Mouse (Mus musculus): ENCODE measurements at regions not wholly inside any gene's neighbourhood (a gene's known extent, or its start where the extent isn't known, plus 50 kb on each side); places are given as distances from the start of the nearest gene placed in this dataset.

DNA sequence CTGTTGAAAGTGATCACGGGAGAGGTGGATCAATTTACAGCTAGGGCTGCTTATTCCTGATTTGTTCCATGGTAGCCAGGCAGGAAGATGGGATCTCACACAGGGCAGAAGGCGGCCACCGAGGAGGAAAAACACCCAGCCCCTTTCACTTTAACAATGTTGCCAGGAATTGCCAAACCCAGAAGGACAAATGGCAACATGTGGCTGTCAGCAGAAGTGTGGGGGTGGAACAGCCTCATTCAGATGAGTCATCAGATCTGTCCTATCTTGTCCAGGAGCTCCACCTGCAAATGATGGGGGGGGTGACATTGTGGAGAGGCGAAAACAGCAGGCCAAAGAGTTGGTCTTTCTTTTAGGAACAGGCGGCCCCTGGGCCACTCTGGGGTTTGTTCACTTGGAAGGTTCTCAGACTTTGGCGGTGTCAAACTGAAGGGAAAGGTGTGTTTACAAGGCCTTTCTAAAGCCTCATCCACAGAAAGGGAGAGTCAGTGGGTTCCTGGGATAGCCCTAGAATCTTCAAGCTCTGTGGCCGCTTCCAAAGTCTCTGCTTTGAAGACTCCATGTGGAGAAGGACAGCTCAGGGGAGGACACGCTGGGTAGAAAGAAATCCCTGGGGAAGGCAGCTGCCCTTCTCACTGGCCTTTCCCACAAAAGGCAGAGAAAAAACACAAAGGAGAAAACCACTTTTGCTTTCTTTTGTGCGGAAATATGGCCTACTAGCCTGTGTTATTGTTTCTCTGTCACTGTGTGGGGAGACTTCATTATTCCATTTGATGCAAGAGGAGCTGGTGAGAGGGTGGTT lies 111.7 kb upstream of the Pgrmc2 start:
- Histone ChIP-seq H3K9ac (no peak overlapping the region), H3K27ac (ENCODE audit: poor library complexity, severe bottlenecking) (peak overlapping the region; percentile 26), H3K9me3 (replicated peaks) (no peaks in the 10 kb centered on the region), H3K4me3 (no peak overlapping the region), H3K4me2 (no peak overlapping the region), H3K4me1 (replicated peaks) (peaks cover 39% of the 10 kb centered on the region), H3K27me3 (replicated peaks) (no peaks in the 10 kb centered on the region), H3K36me3 (no peaks in the 10 kb centered on the region)
- 72% methylated on average over 9 of the region's 9 CpGs for WGBS
- ATAC-seq (ENCODE audit: insufficient number of reproducible peaks, low FRiP score), result no peak

GRCm38 (mm10) chr3:41185305-41186097 lies 102.7 kb upstream of the Pgrmc2 start:
- Histone ChIP-seq H3K9me3 (replicated peaks) (no peaks in the 10 kb centered on the region), H3K4me3 (no peak overlapping the region), H3K4me2 (no peak overlapping the region), H3K27me3 (replicated peaks) (no peaks in the 10 kb centered on the region), H3K36me3 (no peaks in the 10 kb centered on the region), H3K27ac (ENCODE audit: poor library complexity, severe bottlenecking) (no peak overlapping the region), H3K4me1 (replicated peaks) (peaks cover 25% of the 10 kb centered on the region), H3K9ac (no peak overlapping the region)
- ATAC-seq (ENCODE audit: insufficient number of reproducible peaks, low FRiP score), result no peak
- 69% methylated on average over 10 of the region's 10 CpGs for WGBS

GRCm38 (mm10) chr3:41184375-41184774 lies 101.5 kb upstream of the Pgrmc2 start:
- Histone ChIP-seq H3K4me2 (no peak overlapping the region), H3K27me3 (replicated peaks) (no peaks in the 10 kb centered on the region), H3K4me3 (no peak overlapping the region), H3K36me3 (no peaks in the 10 kb centered on the region), H3K9ac (no peak overlapping the region), H3K27ac (ENCODE audit: poor library complexity, severe bottlenecking) (no peak overlapping the region), H3K4me1 (replicated peaks) (peaks cover 30% of the 10 kb centered on the region), H3K9me3 (replicated peaks) (no peaks in the 10 kb centered on the region)
- ATAC-seq (ENCODE audit: insufficient number of reproducible peaks, low FRiP score), result no peak
- 76% methylated on average over 7 of the region's 7 CpGs for WGBS

GRCm38 (mm10) chr3:41182900-41183595 lies 100.2 kb upstream of the Pgrmc2 start:
- peaks cover 34% of the 10 kb centered on the region for H3K4me1 ChIP-seq (replicated peaks)
- 0 out of 2 replicates have a peak overlapping the region, but pooled peaks have one; percentile 28 for H3K9ac ChIP-seq
- no peak overlapping the region for H3K4me3 ChIP-seq
- no peaks in the 10 kb centered on the region for H3K36me3 ChIP-seq
- WGBS, result 63% methylated on average over 10 of the region's 10 CpGs
- no peaks in the 10 kb centered on the region for H3K9me3 ChIP-seq (replicated peaks)
- no peak overlapping the region for H3K4me2 ChIP-seq
- H3K27ac ChIP-seq (ENCODE audit: poor library complexity, severe bottlenecking), result no peak overlapping the region
- no peaks in the 10 kb centered on the region for H3K27me3 ChIP-seq (replicated peaks)
- no peak for ATAC-seq (ENCODE audit: insufficient number of reproducible peaks, low FRiP score)

- Histone ChIP-seq H3K27me3 (replicated peaks) (no peaks in the 10 kb centered on the region), H3K36me3 (no peaks in the 10 kb centered on the region), H3K4me2 (no peak overlapping the region), H3K4me1 (replicated peaks) (peaks cover 36% of the 10 kb centered on the region), H3K27ac (ENCODE audit: poor library complexity, severe bottlenecking) (no peak overlapping the region), H3K9me3 (replicated peaks) (no peaks in the 10 kb centered on the region), H3K4me3 (no peak overlapping the region), H3K9ac (0 out of 2 replicates have a peak overlapping the region, but pooled peaks have one; percentile 28)
- peak; percentile 81 for ATAC-seq (ENCODE audit: insufficient number of reproducible peaks, low FRiP score)
- WGBS, result 51% methylated on average over 15 of the region's 15 CpGs
Observed at GRCm38 (mm10) chr3:41182036-41182899, 99.4 kb upstream of the Pgrmc2 start.

- Histone ChIP-seq H3K36me3 (no peaks in the 10 kb centered on the region), H3K4me3 (no peak overlapping the region), H3K27me3 (replicated peaks) (no peaks in the 10 kb centered on the region), H3K4me1 (replicated peaks) (peaks cover 43% of the 10 kb centered on the region), H3K4me2 (no peak overlapping the region), H3K9me3 (replicated peaks) (no peaks in the 10 kb centered on the region), H3K27ac (ENCODE audit: poor library complexity, severe bottlenecking) (0 out of 2 replicates have a peak overlapping the region, but pooled peaks have one; percentile 9), H3K9ac (no peak overlapping the region)
- 74% methylated on average over 11 of the region's 11 CpGs for WGBS
- no peak for ATAC-seq (ENCODE audit: insufficient number of reproducible peaks, low FRiP score)
Observed at GRCm38 (mm10) chr3:41181438-41181837, 98.6 kb upstream of the Pgrmc2 start.

DNA sequence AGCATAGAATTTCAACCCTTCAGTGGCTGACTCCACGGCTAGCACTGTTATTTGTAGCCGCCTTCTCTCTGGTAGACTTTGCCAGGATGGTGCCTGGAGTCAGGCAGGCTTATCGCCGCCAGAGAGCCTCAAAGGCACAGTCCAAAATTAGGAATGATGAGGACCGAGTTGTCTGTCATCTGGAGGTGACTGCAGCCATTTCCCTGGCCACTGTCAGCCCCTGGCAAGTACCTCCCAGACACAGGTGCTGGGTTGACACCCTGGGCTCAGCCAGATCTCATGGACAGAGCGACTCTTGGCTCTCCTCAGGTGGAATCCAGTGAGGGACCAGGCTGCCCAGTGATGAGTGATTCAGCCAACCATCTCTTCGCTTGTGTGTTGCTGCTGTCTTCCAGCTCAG lies 98.1 kb upstream of the Pgrmc2 start:
- Histone ChIP-seq H3K4me2 (no peak overlapping the region), H3K9me3 (replicated peaks) (no peaks in the 10 kb centered on the region), H3K4me3 (no peak overlapping the region), H3K27ac (ENCODE audit: poor library complexity, severe bottlenecking) (0 out of 2 replicates have a peak overlapping the region, but pooled peaks have one; percentile 9), H3K27me3 (replicated peaks) (no peaks in the 10 kb centered on the region), H3K9ac (no peak overlapping the region), H3K4me1 (replicated peaks) (peaks cover 42% of the 10 kb centered on the region), H3K36me3 (no peaks in the 10 kb centered on the region)
- 44% methylated on average over 7 of the region's 7 CpGs for WGBS
- no peak for ATAC-seq (ENCODE audit: insufficient number of reproducible peaks, low FRiP score)

DNA sequence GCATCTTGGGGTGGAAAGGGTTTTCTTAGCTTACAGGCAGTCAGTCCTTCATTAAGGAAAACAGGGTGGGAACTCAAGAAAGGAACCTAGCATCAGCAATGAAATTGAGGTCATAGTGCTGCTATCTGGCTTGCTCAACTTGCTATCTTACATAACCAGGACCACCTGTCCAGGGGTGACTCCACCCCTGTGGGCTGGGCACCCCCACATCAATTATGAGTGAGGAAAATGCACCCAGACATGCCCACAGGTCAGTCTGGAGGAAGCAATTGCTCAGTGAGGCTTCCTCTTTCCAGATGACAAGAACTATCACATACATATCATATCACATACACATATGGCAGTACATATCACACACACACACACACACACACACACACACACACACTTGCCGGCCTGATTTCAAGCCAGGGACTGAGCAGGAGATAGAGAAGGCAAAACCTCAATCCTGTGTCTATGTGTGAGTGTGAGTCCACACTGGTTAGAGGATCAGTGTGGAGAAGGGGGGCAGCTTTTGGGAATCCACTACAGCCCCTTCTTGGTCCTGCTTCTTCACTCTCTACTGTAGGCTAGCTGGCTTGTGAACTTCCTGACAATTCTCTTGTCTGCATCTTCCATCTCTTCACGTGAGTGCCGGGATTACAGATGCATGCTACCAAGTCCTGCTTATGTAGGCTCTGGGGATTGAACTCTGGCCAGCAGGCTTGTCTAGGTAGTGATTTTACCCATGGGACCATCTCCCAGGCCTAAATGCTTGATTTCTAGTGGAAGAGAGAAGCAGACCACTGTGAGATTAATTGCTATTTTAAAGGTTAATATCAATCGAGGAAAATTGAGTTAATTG lies 96.4 kb upstream of the Pgrmc2 start:
- Histone ChIP-seq H3K9me3 (replicated peaks) (no peaks in the 10 kb centered on the region), H3K4me3 (no peak overlapping the region), H3K4me2 (no peak overlapping the region), H3K27ac (ENCODE audit: poor library complexity, severe bottlenecking) (no peak overlapping the region), H3K4me1 (replicated peaks) (peaks cover 38% of the 10 kb centered on the region), H3K36me3 (no peaks in the 10 kb centered on the region), H3K9ac (no peak overlapping the region), H3K27me3 (replicated peaks) (no peaks in the 10 kb centered on the region)
- no peak for ATAC-seq (ENCODE audit: insufficient number of reproducible peaks, low FRiP score)
- WGBS, result 66% methylated on average over 4 of the region's 4 CpGs

DNA sequence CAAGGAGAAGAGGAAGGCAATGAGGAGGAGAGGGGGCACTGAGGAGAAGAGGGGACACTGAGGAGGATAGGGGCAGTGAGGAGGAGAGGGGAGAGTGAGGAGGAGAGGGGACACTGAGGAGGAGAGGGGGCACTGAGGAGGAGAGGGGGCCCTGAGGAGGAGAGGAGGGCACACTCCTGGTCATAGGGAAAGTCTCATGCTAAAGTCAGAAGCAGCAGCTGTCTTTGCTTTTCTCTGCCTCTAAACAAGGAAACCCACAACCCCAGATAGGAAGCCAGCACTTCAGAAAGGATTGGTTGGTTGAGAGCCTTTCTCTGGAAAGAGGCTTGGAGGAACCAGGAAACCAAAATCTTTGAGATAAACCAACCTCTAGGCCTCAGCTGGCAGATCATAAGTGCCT lies 94.3 kb upstream of the Pgrmc2 start:
- H3K36me3 ChIP-seq, result no peaks in the 10 kb centered on the region
- 0 out of 2 replicates have a peak overlapping the region, but pooled peaks have one; percentile 12 for H3K27ac ChIP-seq (ENCODE audit: poor library complexity, severe bottlenecking)
- H3K4me2 ChIP-seq, result no peak overlapping the region
- no peak overlapping the region for H3K9ac ChIP-seq
- no peak overlapping the region for H3K4me3 ChIP-seq
- no peaks in the 10 kb centered on the region for H3K9me3 ChIP-seq (replicated peaks)
- H3K4me1 ChIP-seq (replicated peaks), result peaks cover 39% of the 10 kb centered on the region
- ATAC-seq (ENCODE audit: insufficient number of reproducible peaks, low FRiP score), result no peak
- H3K27me3 ChIP-seq (replicated peaks), result no peaks in the 10 kb centered on the region

GRCm38 (mm10) chr3:41175356-41175755 lies 92.5 kb upstream of the Pgrmc2 start:
- no peak overlapping the region for H3K4me3 ChIP-seq
- H3K36me3 ChIP-seq, result no peaks in the 10 kb centered on the region
- no peaks in the 10 kb centered on the region for H3K27me3 ChIP-seq (replicated peaks)
- H3K27ac ChIP-seq (ENCODE audit: poor library complexity, severe bottlenecking), result no peak overlapping the region
- WGBS, result 82% methylated on average over 3 of the region's 3 CpGs
- ATAC-seq (ENCODE audit: insufficient number of reproducible peaks, low FRiP score), result no peak
- H3K4me2 ChIP-seq, result no peak overlapping the region
- H3K9me3 ChIP-seq (replicated peaks), result no peaks in the 10 kb centered on the region
- peaks cover 43% of the 10 kb centered on the region for H3K4me1 ChIP-seq (replicated peaks)
- H3K9ac ChIP-seq, result no peak overlapping the region
